Mouse (Mus musculus) bone marrow macrophage, adult 2 months (primary cell): ENCODE results near the gene Timm8a2.

Source experiments
- CTCF ChIP-seq: IDR thresholded peaks from 2 replicates; pipeline ENCODE4 v1.5.1; 2012; ENCODE audit warnings: low read depth, mild to moderate bottlenecking, low read length, moderate library complexity
- POLR2A ChIP-seq: IDR thresholded peaks from 2 replicates; pipeline ENCODE4 v1.6.1; 2012; ENCODE audit warnings: mild to moderate bottlenecking, low read depth, low read length, borderline replicate concordance

- TF ChIP-seq POLR2A = no peak
- TF ChIP-seq CTCF = no peak
Observed at GRCm38 (mm10) chr14:122074360-122074759, 39.9 kb downstream of the Timm8a2 start.
